Mouse (Mus musculus) CH12.LX (cell line): ENCODE results near the gene Tmem88b. TPM values are rescaled to one million over a fixed set of nuclear protein-coding genes. Genes with fewer than 3 reads are reported as not detected.

Source experiments
- polyA plus RNA-seq: library from polyadenylated mRNA; unstranded; fragments of >175 nt; gene quantifications from 2 replicates; pipeline ENCODE4 v1.2.1, GENCODE M21; 2012; ENCODE audit warnings: low read depth; ENCODE audit not compliant: insufficient read length
- total RNA-seq, 2 experiments: library from RNA; depleted of rRNA; stranded (reverse); fragments of 300-350 nt in 1 of 2; fragments of >200 nt in 1 of 2; gene quantifications; 2 replicates each; pipeline ENCODE4 v1.2.3; 2012 to 2014

Gene Tmem88b
- total and polyA plus RNA-seq, 3 experiments, result 0.04 TPM; not detected in 2

Other genes with a start within 250 kb of the Tmem88b start
Only the 20 nearest of the 28 such genes appear.
- not detected in 2 replicates for gene Gm10563, start 140.5 kb downstream of the Tmem88b start, total RNA-seq (2012; rRNA removed)
- gene Gm10563, start 140.5 kb downstream of the Tmem88b start, total RNA-seq (2014; rRNA removed), result not detected in 2 replicates
- gene Gm10563, start 140.5 kb downstream of the Tmem88b start, polyA plus RNA-seq, result not detected in 2 replicates
- 3.3 and 7.9 TPM in 2 replicates for gene Mmp23, start 132.5 kb downstream of the Tmem88b start, total RNA-seq (2012; rRNA removed)
- 0.74 and 1.1 TPM in 2 replicates for gene Mmp23, start 132.5 kb downstream of the Tmem88b start, total RNA-seq (2014; rRNA removed)
- 0.95 and 2.0 TPM in 2 replicates for gene Mmp23, start 132.5 kb downstream of the Tmem88b start, polyA plus RNA-seq
- gene Mib2, start 116.7 kb downstream of the Tmem88b start, total RNA-seq (2012; rRNA removed), result 24.8 and 66.5 TPM in 2 replicates
- 17.6 and 19.0 TPM in 2 replicates for gene Mib2, start 116.7 kb downstream of the Tmem88b start, total RNA-seq (2014; rRNA removed)
- 23.6 and 25.5 TPM in 2 replicates for gene Mib2, start 116.7 kb downstream of the Tmem88b start, polyA plus RNA-seq
- gene Fndc10, start 91.5 kb downstream of the Tmem88b start, total RNA-seq (2012; rRNA removed), result 2.4 and 3.2 TPM in 2 replicates
- 0.96 and 1.7 TPM in 2 replicates for gene Fndc10, start 91.5 kb downstream of the Tmem88b start, total RNA-seq (2014; rRNA removed)
- gene Fndc10, start 91.5 kb downstream of the Tmem88b start, polyA plus RNA-seq, result 1.3 and 1.4 TPM in 2 replicates
- 169 and 172 TPM in 2 replicates for gene Ssu72, start 81.1 kb downstream of the Tmem88b start, total RNA-seq (2012; rRNA removed)
- 245 TPM in 2 replicates for gene Ssu72, start 81.1 kb downstream of the Tmem88b start, total RNA-seq (2014; rRNA removed)
- gene Ssu72, start 81.1 kb downstream of the Tmem88b start, polyA plus RNA-seq, result 140 and 160 TPM in 2 replicates
- gene Tmem240, start 51.1 kb downstream of the Tmem88b start, total RNA-seq (2012; rRNA removed), result 0.34 and 0.38 TPM in 2 replicates
- not detected in 2 replicates for gene Tmem240, start 51.1 kb downstream of the Tmem88b start, total RNA-seq (2014; rRNA removed)
- 0.11 and 0.14 TPM in 2 replicates for gene Tmem240, start 51.1 kb downstream of the Tmem88b start, polyA plus RNA-seq
- 154 and 175 TPM in 2 replicates for gene Atad3a, start 24.8 kb downstream of the Tmem88b start, total RNA-seq (2012; rRNA removed)
- 133 and 135 TPM in 2 replicates for gene Atad3a, start 24.8 kb downstream of the Tmem88b start, total RNA-seq (2014; rRNA removed)
- gene Atad3a, start 24.8 kb downstream of the Tmem88b start, polyA plus RNA-seq, result 182 and 216 TPM in 2 replicates
- 1.2 and 1.8 TPM in 2 replicates for gene Vwa1, start 11.2 kb downstream of the Tmem88b start, total RNA-seq (2012; rRNA removed)
- 0.12 and 0.15 TPM in 2 replicates for gene Vwa1, start 11.2 kb downstream of the Tmem88b start, total RNA-seq (2014; rRNA removed)
- 0.12 and 0.13 TPM in 2 replicates for gene Vwa1, start 11.2 kb downstream of the Tmem88b start, polyA plus RNA-seq
- not detected in 2 replicates for gene Ankrd65, start 4.6 kb upstream of the Tmem88b start, total RNA-seq (2012; rRNA removed)
- gene Ankrd65, start 4.6 kb upstream of the Tmem88b start, total RNA-seq (2014; rRNA removed), result not detected in 2 replicates
- not detected in 2 replicates for gene Ankrd65, start 4.6 kb upstream of the Tmem88b start, polyA plus RNA-seq
- gene Mrpl20, start 17.0 kb upstream of the Tmem88b start, total RNA-seq (2012; rRNA removed), result 146 and 238 TPM in 2 replicates
- 230 and 244 TPM in 2 replicates for gene Mrpl20, start 17.0 kb upstream of the Tmem88b start, total RNA-seq (2014; rRNA removed)
- gene Mrpl20, start 17.0 kb upstream of the Tmem88b start, polyA plus RNA-seq, result 193 and 212 TPM in 2 replicates
- gene Ccnl2, start 26.6 kb upstream of the Tmem88b start, total RNA-seq (2012; rRNA removed), result 63.0 and 63.7 TPM in 2 replicates
- 67.7 and 79.7 TPM in 2 replicates for gene Ccnl2, start 26.6 kb upstream of the Tmem88b start, total RNA-seq (2014; rRNA removed)
- 59.6 and 64.8 TPM in 2 replicates for gene Ccnl2, start 26.6 kb upstream of the Tmem88b start, polyA plus RNA-seq
- gene Aurkaip1, start 45.4 kb upstream of the Tmem88b start, total RNA-seq (2012; rRNA removed), result 142 and 149 TPM in 2 replicates
- gene Aurkaip1, start 45.4 kb upstream of the Tmem88b start, total RNA-seq (2014; rRNA removed), result 162 and 182 TPM in 2 replicates
- 138 and 141 TPM in 2 replicates for gene Aurkaip1, start 45.4 kb upstream of the Tmem88b start, polyA plus RNA-seq
- 17.2 and 24.0 TPM in 2 replicates for gene Mxra8, start 53.8 kb upstream of the Tmem88b start, total RNA-seq (2012; rRNA removed)
- gene Mxra8, start 53.8 kb upstream of the Tmem88b start, total RNA-seq (2014; rRNA removed), result 8.8 and 10.8 TPM in 2 replicates
- 10.8 and 12.4 TPM in 2 replicates for gene Mxra8, start 53.8 kb upstream of the Tmem88b start, polyA plus RNA-seq
- gene Dvl1, start 61.5 kb upstream of the Tmem88b start, total RNA-seq (2012; rRNA removed), result 52.1 and 55.1 TPM in 2 replicates
- gene Dvl1, start 61.5 kb upstream of the Tmem88b start, total RNA-seq (2014; rRNA removed), result 25.8 and 28.5 TPM in 2 replicates
- gene Dvl1, start 61.5 kb upstream of the Tmem88b start, polyA plus RNA-seq, result 21.4 and 23.9 TPM in 2 replicates
- gene Tas1r3, start 77.5 kb upstream of the Tmem88b start, total RNA-seq (2012; rRNA removed), result 0.63 and 0.89 TPM in 2 replicates
- 0.09 and 0.15 TPM in 2 replicates for gene Tas1r3, start 77.5 kb upstream of the Tmem88b start, total RNA-seq (2014; rRNA removed)
- gene Tas1r3, start 77.5 kb upstream of the Tmem88b start, polyA plus RNA-seq, result 0.34 and 0.47 TPM in 2 replicates
- 12.1 and 16.2 TPM in 2 replicates for gene Cptp, start 83.6 kb upstream of the Tmem88b start, total RNA-seq (2012; rRNA removed)
- 8.0 and 9.0 TPM in 2 replicates for gene Cptp, start 83.6 kb upstream of the Tmem88b start, total RNA-seq (2014; rRNA removed)
- 15.5 and 16.5 TPM in 2 replicates for gene Cptp, start 83.6 kb upstream of the Tmem88b start, polyA plus RNA-seq
- gene Ints11, start 83.7 kb upstream of the Tmem88b start, total RNA-seq (2012; rRNA removed), result 97.6 and 103 TPM in 2 replicates
- 83.9 and 88.9 TPM in 2 replicates for gene Ints11, start 83.7 kb upstream of the Tmem88b start, total RNA-seq (2014; rRNA removed)
- gene Ints11, start 83.7 kb upstream of the Tmem88b start, polyA plus RNA-seq, result 72.5 and 77.1 TPM in 2 replicates
- gene Pusl1, start 105.9 kb upstream of the Tmem88b start, total RNA-seq (2012; rRNA removed), result 45.7 and 61.4 TPM in 2 replicates
- 32.1 and 38.0 TPM in 2 replicates for gene Pusl1, start 105.9 kb upstream of the Tmem88b start, total RNA-seq (2014; rRNA removed)
- gene Pusl1, start 105.9 kb upstream of the Tmem88b start, polyA plus RNA-seq, result 29.5 and 37.5 TPM in 2 replicates
- gene Acap3, start 105.9 kb upstream of the Tmem88b start, total RNA-seq (2012; rRNA removed), result 10.7 and 13.1 TPM in 2 replicates
- gene Acap3, start 105.9 kb upstream of the Tmem88b start, total RNA-seq (2014; rRNA removed), result 4.2 and 4.3 TPM in 2 replicates
- 10.5 and 13.4 TPM in 2 replicates for gene Acap3, start 105.9 kb upstream of the Tmem88b start, polyA plus RNA-seq
- 73.5 and 112 TPM in 2 replicates for gene Ube2j2, start 158.0 kb upstream of the Tmem88b start, total RNA-seq (2012; rRNA removed)
- gene Ube2j2, start 158.0 kb upstream of the Tmem88b start, total RNA-seq (2014; rRNA removed), result 137 and 145 TPM in 2 replicates
- 144 and 150 TPM in 2 replicates for gene Ube2j2, start 158.0 kb upstream of the Tmem88b start, polyA plus RNA-seq